Mouse (Mus musculus): ENCODE results near the gene Coro1b.
A peak's percentile ranks its signal among the peaks of the same experiment; 100 is the strongest.
"Not testable (repeated sequence)": the region's sequence is repeated elsewhere in the genome, so short reads cannot be mapped to it uniquely, and the experiment has no call there.

The Coro1b gene

GRCm38 (mm10) chr19:4120496-4120895, 27.9 kb upstream of the Coro1b start:
- DNase-seq (ENCODE audit: low spot score in 2 of 2) = no peak

- peak; percentile 94 to 98 for DNase-seq (ENCODE audit: low spot score in 2 of 2)
Observed at GRCm38 (mm10) chr19:4121097-4121805, 27.2 kb upstream of the Coro1b start.

GRCm38 (mm10) chr19:4121896-4122295, 26.5 kb upstream of the Coro1b start:
- DNase-seq (ENCODE audit: low spot score in 2 of 2) = not testable (repeated sequence)

- DNase-seq (ENCODE audit: low spot score in 2 of 2) = no peak
Observed at GRCm38 (mm10) chr19:4122411-4123370, 25.7 kb upstream of the Coro1b start.

- no peak for DNase-seq (ENCODE audit: low spot score in 2 of 2)
Observed at GRCm38 (mm10) chr19:4124432-4124831, 24.0 kb upstream of the Coro1b start.

- DNase-seq (ENCODE audit: low spot score in 2 of 2) = not testable (repeated sequence)
Observed at GRCm38 (mm10) chr19:4125268-4125667, 23.2 kb upstream of the Coro1b start.

GRCm38 (mm10) chr19:4125741-4126696, 22.4 kb upstream of the Coro1b start, which contains the start of gene Aip:
Aip (minus strand) TSS chr19:4125858.
- DNase-seq (ENCODE audit: low spot score in 2 of 2) = peak; percentile 93 to 98

- no peak for DNase-seq (ENCODE audit: low spot score in 2 of 2)
Observed at GRCm38 (mm10) chr19:4126759-4127495, 21.5 kb upstream of the Coro1b start.

- DNase-seq (ENCODE audit: low spot score in 2 of 2) = no peak
Observed at GRCm38 (mm10) chr19:4129462-4129861, 19.0 kb upstream of the Coro1b start.

GRCm38 (mm10) chr19:4130106-4130505, 18.3 kb upstream of the Coro1b start:
- DNase-seq (ENCODE audit: low spot score in 2 of 2) = no peak

GRCm38 (mm10) chr19:4131075-4131474, 17.3 kb upstream of the Coro1b start:
- peak in 1 of 2 experiments; percentile 18 for DNase-seq (ENCODE audit: low spot score in 2 of 2)

GRCm38 (mm10) chr19:4131768-4132167, 16.7 kb upstream of the Coro1b start:
- DNase-seq (ENCODE audit: low spot score in 2 of 2) = no peak

GRCm38 (mm10) chr19:4134354-4134753, 14.1 kb upstream of the Coro1b start:
- no peak for DNase-seq (ENCODE audit: low spot score in 2 of 2)

GRCm38 (mm10) chr19:4135229-4135962, 13.0 kb upstream of the Coro1b start:
- not testable (repeated sequence) for DNase-seq (ENCODE audit: low spot score in 2 of 2)

GRCm38 (mm10) chr19:4135963-4136345, 12.5 kb upstream of the Coro1b start:
- not testable (repeated sequence) for DNase-seq (ENCODE audit: low spot score in 2 of 2)

GRCm38 (mm10) chr19:4136463-4136862, 12.0 kb upstream of the Coro1b start:
- DNase-seq (ENCODE audit: low spot score in 2 of 2) = no peak

- no peak for DNase-seq (ENCODE audit: low spot score in 2 of 2)
Observed at GRCm38 (mm10) chr19:4137913-4138312, 10.5 kb upstream of the Coro1b start.

GRCm38 (mm10) chr19:4139446-4139845, 9.0 kb upstream of the Coro1b start, which contains the start of gene Gpr152:
Gpr152 (plus strand) TSS chr19:4139787.
- no peak for DNase-seq (ENCODE audit: low spot score in 2 of 2)

GRCm38 (mm10) chr19:4140147-4140546, 8.3 kb upstream of the Coro1b start:
- DNase-seq (ENCODE audit: low spot score in 2 of 2) = no peak

Measured in cerebellum, postnatal 4 days (tissue).